8 mouse cellular contexts compared by ENCODE assay signal in the genomic region with DNA sequence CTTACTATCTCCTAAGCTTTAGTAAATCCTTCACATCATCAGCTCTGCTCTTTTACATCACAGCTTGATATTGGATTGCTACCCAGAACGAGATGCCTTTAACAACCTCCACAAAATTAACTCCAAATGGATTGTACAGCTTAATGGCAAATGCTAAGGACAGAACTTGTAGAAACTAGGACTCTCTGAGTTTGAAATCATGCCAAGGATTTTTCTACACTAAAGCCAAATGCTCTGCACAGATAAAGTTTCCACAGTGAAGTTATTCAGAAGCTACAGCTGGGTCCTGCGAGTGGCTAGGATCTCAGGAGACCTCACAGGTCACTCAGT. TPM values are rescaled to one million over a fixed set of nuclear protein-coding genes. Genes with fewer than 3 reads are reported as not detected.
DNase-seq lines count a peak whose midpoint lies in the region; ATAC-seq lines count a peak whose summit lies in the region.

No protein-coding gene starts in this region.

- H3K4me2 ChIP-seq in lung, embryonic 15.5 days: peak overlapping the region; percentile 54
- peak overlapping the region; percentile 43; the same call in 1 of the 2 replicates for H3K4me2 ChIP-seq in limb, embryonic 11.5 days (ENCODE audit: low read depth, severe bottlenecking)

- no peaks in the 10 kb centered on the region for H3K4me1 ChIP-seq in lung, embryonic 15.5 days
- H3K4me1 ChIP-seq in forebrain, embryonic 10.5 days: peaks cover 15% of the 10 kb centered on the region
- no peaks in the 10 kb centered on the region for H3K4me1 ChIP-seq in limb, embryonic 11.5 days (ENCODE audit: control insufficient read depth, insufficient read depth, low read length)

- H3K9me3 ChIP-seq in lung, embryonic 15.5 days: no peaks in the 10 kb centered on the region
- no peaks in the 10 kb centered on the region for H3K9me3 ChIP-seq in forebrain, embryonic 10.5 days
- no peaks in the 10 kb centered on the region for H3K9me3 ChIP-seq in limb, embryonic 11.5 days (ENCODE audit: control insufficient read depth, low read length)

- DNase-seq in lung, postnatal 4 days: no peak
- DNase-seq in forebrain, embryonic 10.5 days (ENCODE audit: extremely low spot score, low spot score): no peak
- no peak for DNase-seq in limb, embryonic 11.5 days (ENCODE audit: low spot score)
- DNase-seq in skeletal muscle tissue, adult 2 months (ENCODE audit: low read depth, low spot score): peak; percentile 6
- no peak for DNase-seq in embryo, embryonic 11 days

- H3K4me3 ChIP-seq in lung, embryonic 15.5 days: no peak overlapping the region
- peak overlapping the region; percentile 55 for H3K4me3 ChIP-seq in forebrain, embryonic 10.5 days
- no peak overlapping the region for H3K4me3 ChIP-seq in limb, embryonic 11.5 days (ENCODE audit: low read depth, low read length)

- H3K9ac ChIP-seq in lung, embryonic 15.5 days: no peak overlapping the region
- H3K9ac ChIP-seq in limb, embryonic 11.5 days (ENCODE audit: low read length): no peak overlapping the region

- no peaks in the 10 kb centered on the region for H3K36me3 ChIP-seq in lung, embryonic 15.5 days
- H3K36me3 ChIP-seq in forebrain, embryonic 10.5 days (replicated peaks): no peaks in the 10 kb centered on the region
- no peaks in the 10 kb centered on the region for H3K36me3 ChIP-seq in limb, embryonic 11.5 days (ENCODE audit: control insufficient read depth, insufficient read depth, low read length)

- no peak; the same call in 1 of the 2 replicates for ATAC-seq in lung, embryonic 15.5 days (ENCODE audit: borderline replicate concordance, extremely low read depth, low FRiP score, low TSS enrichment)
- no peak for ATAC-seq in limb, embryonic 11.5 days (ENCODE audit: insufficient number of reproducible peaks, low FRiP score, low TSS enrichment, low read depth)
- ATAC-seq in activated CD4-positive, CD25-positive, alpha-beta regulatory T cell, adult 4 months: no peak
- no peak for ATAC-seq in monocyte, adult 5-6 weeks (replicated peaks; ENCODE audit: insufficient number of reproducible peaks, low FRiP score, low TSS enrichment, poor library complexity, severe bottlenecking)

- 35% methylated on average over 2 of the region's 2 CpGs for WGBS in lung, embryonic 15.5 days
- WGBS in forebrain, embryonic 10.5 days: 52% methylated on average over 2 of the region's 2 CpGs
- WGBS in limb, embryonic 11.5 days: 34% methylated on average over 2 of the region's 2 CpGs

- no peaks in the 10 kb centered on the region for H3K27me3 ChIP-seq in lung, embryonic 15.5 days
- no peaks in the 10 kb centered on the region for H3K27me3 ChIP-seq in forebrain, embryonic 10.5 days (ENCODE audit: poor library complexity, severe bottlenecking)
- no peaks in the 10 kb centered on the region for H3K27me3 ChIP-seq in limb, embryonic 11.5 days (ENCODE audit: control insufficient read depth, insufficient read depth, low read length)

- no peak overlapping the region for H3K27ac ChIP-seq in lung, embryonic 15.5 days
- H3K27ac ChIP-seq in forebrain, embryonic 10.5 days: 0 out of 2 replicates have a peak overlapping the region, but pooled peaks have one; percentile 25
- no peak overlapping the region for H3K27ac ChIP-seq in limb, embryonic 11.5 days (replicated peaks; ENCODE audit: low read depth, low read length)

RNA-seq across cellular contexts. Expression of gene Gm17332, which starts 13.5 kb away (rescaled TPM):
- not detected in 2 replicates for polyA plus RNA-seq in lung, embryonic 15.5 days (2015; fragmentation: Nextera tagmentation; extraction: Ambion mirVana)
- not detected in 2 replicates for polyA plus RNA-seq in forebrain, embryonic 10.5 days (2016; fragmentation: Nextera tagmentation; extraction: Ambion mirVana)
- polyA plus RNA-seq in limb, embryonic 11.5 days (2014; fragmentation: Nextera tagmentation; extraction: Ambion mirVana): not detected in 2 replicates
- not detected for polyA plus RNA-seq in activated CD4-positive, CD25-positive, alpha-beta regulatory T cell, adult 4 months (2017; shearing (Covaris generic))
- total RNA-seq in monocyte, adult 5-6 weeks (2017): not detected in 3 replicates
